Mouse (Mus musculus) lung, postnatal 0 days (tissue): ENCODE data around the gene Gm49403.

Experiments used
- CTCF ChIP-seq: IDR thresholded peaks from 2 replicates; pipeline ENCODE4 v1.5.1; 2016; ENCODE audit warnings: antibody characterized with exemption, mild to moderate bottlenecking
- EP300 ChIP-seq: IDR thresholded peaks from 2 replicates; pipeline ENCODE4 v1.6.1; 2016; ENCODE audit warnings: antibody characterized with exemption, mild to moderate bottlenecking, control low read depth

GRCm38 (mm10) chr19:8919684-8920072, 35.9 kb downstream of the Gm49403 start:
- TF ChIP-seq CTCF (no peak), EP300 (no peak)
